Mouse (Mus musculus) stomach, postnatal 0 days (tissue): ENCODE results near the gene Crybg1.

Experiments used
- CTCF ChIP-seq: IDR thresholded peaks from 2 replicates; pipeline ENCODE4 v1.5.1; 2016; ENCODE audit warnings: antibody characterized with exemption, low read depth, mild to moderate bottlenecking, moderate library complexity
- EP300 ChIP-seq: optimal IDR thresholded peaks from 2 replicates; pipeline ENCODE3; 2016; ENCODE audit warnings: antibody characterized with exemption

- peak; percentile 58 for TF ChIP-seq CTCF
- TF ChIP-seq EP300, result no peak
Measured at GRCm38 (mm10) chr10:44044727-44045126, 103.9 kb downstream of the Crybg1 start.
